Mouse (Mus musculus): Measurements from ENCODE around the gene Car10.

Car10 gene

GRCm38 (mm10) chr11:93172430-93172829, 74.6 kb downstream of the Car10 start:
- no peak for DNase-seq

GRCm38 (mm10) chr11:93173533-93174308, 75.9 kb downstream of the Car10 start:
- peak; percentile 82 to 86 for DNase-seq

- DNase-seq: peak; percentile 68 to 76
Measured at GRCm38 (mm10) chr11:93185477-93185876, 87.6 kb downstream of the Car10 start.

GRCm38 (mm10) chr11:93186163-93186562, 88.3 kb downstream of the Car10 start:
- DNase-seq: peak; percentile 17 to 32

- no peak for DNase-seq
Measured at GRCm38 (mm10) chr11:93188621-93189020, 90.8 kb downstream of the Car10 start.

GRCm38 (mm10) chr11:93200046-93200445, 102.2 kb downstream of the Car10 start:
- DNase-seq: peak; percentile 47 to 70

GRCm38 (mm10) chr11:93217457-93217856, 119.6 kb downstream of the Car10 start:
- peak; percentile 81 to 89 for DNase-seq

- DNase-seq: no peak
Measured at GRCm38 (mm10) chr11:93230057-93230456, 132.2 kb downstream of the Car10 start.

- DNase-seq: no peak
Measured at GRCm38 (mm10) chr11:93249771-93250265, 152.0 kb downstream of the Car10 start.

GRCm38 (mm10) chr11:93251766-93252165, 153.9 kb downstream of the Car10 start:
- peak; percentile 28 to 50 for DNase-seq

GRCm38 (mm10) chr11:93263979-93264378, 166.2 kb downstream of the Car10 start:
- no peak for DNase-seq

- DNase-seq: peak; percentile 57 to 61
Measured at GRCm38 (mm10) chr11:93272016-93272415, 174.2 kb downstream of the Car10 start.

- DNase-seq: peak; percentile 21 to 42
Measured at GRCm38 (mm10) chr11:93273906-93274305, 176.1 kb downstream of the Car10 start.

- peak; percentile 47 to 72 for DNase-seq
Measured at GRCm38 (mm10) chr11:93293661-93294060, 195.8 kb downstream of the Car10 start.

- DNase-seq: peak; percentile 38 to 63
Measured at GRCm38 (mm10) chr11:93309981-93310380, 212.2 kb downstream of the Car10 start.

GRCm38 (mm10) chr11:93337756-93338155, 239.9 kb downstream of the Car10 start:
- no peak for DNase-seq

- peak in 1 of 2 experiments; percentile 41 for DNase-seq
Measured at GRCm38 (mm10) chr11:93343961-93344360, 246.1 kb downstream of the Car10 start.

- peak; percentile 82 to 88 for DNase-seq
Measured at GRCm38 (mm10) chr11:93344869-93345268, 247.0 kb downstream of the Car10 start.

- DNase-seq: no peak
Measured at GRCm38 (mm10) chr11:93361576-93361975, 263.7 kb downstream of the Car10 start.

- DNase-seq: no peak
Measured at GRCm38 (mm10) chr11:93364171-93364570, 266.3 kb downstream of the Car10 start.

- DNase-seq: no peak
Measured at GRCm38 (mm10) chr11:93367244-93367643, 269.4 kb downstream of the Car10 start.

- no peak for DNase-seq
Measured at GRCm38 (mm10) chr11:93367740-93368139, 269.9 kb downstream of the Car10 start.

GRCm38 (mm10) chr11:93373697-93374354, 276.0 kb downstream of the Car10 start:
- no peak for DNase-seq

- DNase-seq: no peak
Measured at GRCm38 (mm10) chr11:93391159-93391558, 293.3 kb downstream of the Car10 start.
